Mouse (Mus musculus) cerebellum, adult 2 months (tissue): ENCODE data around the gene Catsperz.

ENCODE experiments used
- CTCF ChIP-seq: fragments of 200-500 bp; IDR thresholded peaks from 2 replicates; pipeline ENCODE4 v1.5.1; 2011; ENCODE audit warnings: low read depth, mild to moderate bottlenecking, control low read depth, low read length, moderate library complexity, borderline replicate concordance; ENCODE audit not compliant: insufficient read depth
- POLR2A ChIP-seq: fragments of 200-500 bp; IDR thresholded peaks from 2 replicates; pipeline ENCODE4 v1.6.1; 2011; ENCODE audit warnings: low read length, control low read depth, borderline replicate concordance; ENCODE audit not compliant: insufficient read depth

- TF ChIP-seq CTCF (peak; percentile 17; the same call in 1 of the 2 replicates), POLR2A (no peak)
Observed at GRCm38 (mm10) chr19:6969665-6970381, 44.6 kb upstream of the Catsperz start.
